Mouse (Mus musculus) liver, postnatal 0 days (tissue): Measurements from ENCODE around the gene Timeless.

Experiments used
- CTCF ChIP-seq: sonication (generic); IDR thresholded peaks from 2 replicates; pipeline ENCODE4 v1.5.1; 2016; ENCODE audit warnings: antibody characterized with exemption, low read depth
- EP300 ChIP-seq: IDR thresholded peaks from 2 replicates; pipeline ENCODE4 v1.6.1; 2016; ENCODE audit warnings: antibody characterized with exemption, low read depth, mild to moderate bottlenecking

DNA sequence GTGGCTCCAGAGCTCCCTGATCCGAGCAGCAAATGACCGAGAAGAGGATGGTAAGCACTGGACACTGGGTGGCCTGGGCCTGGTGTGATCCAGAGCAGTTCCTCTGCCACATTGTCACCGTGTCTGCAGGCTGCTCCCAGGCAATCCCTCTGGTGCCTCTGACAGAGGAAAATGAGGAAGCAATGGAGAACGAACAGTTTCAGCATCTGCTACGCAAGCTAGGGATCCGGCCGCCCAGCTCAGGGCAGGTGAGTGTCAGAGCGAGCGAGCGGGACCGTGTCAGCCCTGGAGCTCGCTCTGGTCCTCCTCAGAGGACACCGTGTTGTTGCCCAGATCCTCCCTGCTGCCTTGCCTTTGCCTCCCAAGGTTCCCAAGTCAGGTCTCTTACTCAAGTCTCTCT lies 18.7 kb downstream of the Timeless start:
- no peak for TF ChIP-seq CTCF
- no peak for TF ChIP-seq EP300
